Mouse (Mus musculus): ENCODE results near the gene Mbd3l1.

Mbd3l1 gene

DNA sequence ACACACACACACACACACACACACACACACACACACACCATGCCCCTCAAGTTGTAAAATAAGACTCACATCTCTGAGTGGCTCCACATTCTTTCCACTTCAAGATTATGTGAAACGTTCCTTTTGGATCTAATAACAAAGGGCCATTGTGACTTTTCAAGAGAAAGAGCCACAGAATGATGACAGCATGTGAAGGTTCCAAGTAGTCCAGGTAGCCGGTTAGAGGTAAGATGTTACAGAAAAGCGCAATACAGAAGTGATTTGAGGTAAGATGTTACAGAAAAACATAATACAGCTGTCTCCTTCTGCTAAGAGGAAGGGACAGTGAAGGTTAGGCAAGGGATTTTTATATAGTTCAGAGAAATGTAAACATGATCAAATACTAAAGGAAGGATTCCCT, at the start of gene Mbd3l1, which contains the start of gene Zfp558:
Gene Mbd3l1, plus strand, starts transcription at position 192 of the 400 bp plus-strand sequence.
Gene Zfp558, minus strand, starts transcription at position 101 of the 400 bp plus-strand sequence.
- DNase-seq (ENCODE audit: low spot score in 2 of 2): no peak

DNA sequence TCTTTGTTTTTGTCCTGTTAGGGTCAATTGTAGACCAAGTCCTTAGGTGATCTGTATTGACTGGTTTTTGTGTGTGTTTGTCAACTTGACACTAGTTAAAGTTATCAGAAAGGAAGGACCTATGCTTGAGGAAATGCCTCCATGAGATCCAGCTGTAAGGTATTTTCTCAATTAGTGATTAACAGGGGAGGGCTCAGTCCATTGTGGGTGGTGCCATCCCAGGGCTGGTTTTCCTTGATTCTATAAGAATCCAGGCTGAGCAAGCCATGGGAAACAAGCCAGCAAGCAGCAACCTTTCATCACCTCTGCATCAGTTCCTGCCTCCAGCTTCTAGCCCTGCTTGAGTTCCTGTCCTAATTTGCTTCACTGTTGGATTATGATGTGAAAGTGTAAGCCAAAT, 47.8 kb upstream of the Mbd3l1 start, which contains the start of gene Mbd3l2:
Gene Mbd3l2, plus strand, starts transcription at position 301 of the 400 bp plus-strand sequence.
- no peak for DNase-seq (ENCODE audit: low spot score in 2 of 2)

DNA sequence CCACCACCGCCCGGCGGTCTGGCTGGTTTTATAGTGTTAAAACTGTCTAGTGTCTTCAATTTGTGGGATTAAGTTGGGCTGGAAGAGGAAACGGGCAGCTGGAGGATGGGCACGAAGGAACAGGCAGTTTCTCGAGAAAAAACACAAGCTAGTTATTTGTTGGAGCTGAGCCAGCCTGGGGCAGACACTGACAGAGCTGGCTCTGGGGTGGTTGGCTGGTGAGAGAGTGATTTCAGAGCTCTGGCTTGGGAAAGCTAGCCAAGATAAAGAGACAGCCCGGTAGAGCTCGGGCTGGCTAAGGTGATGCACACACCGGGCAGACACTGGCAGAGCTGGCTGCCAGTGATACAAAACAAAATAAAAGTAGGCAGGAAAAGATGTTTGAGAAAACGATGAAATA, 46.5 kb upstream of the Mbd3l1 start:
- DNase-seq (ENCODE audit: low spot score in 2 of 2): peak in 1 of 2 experiments; percentile 32

DNA sequence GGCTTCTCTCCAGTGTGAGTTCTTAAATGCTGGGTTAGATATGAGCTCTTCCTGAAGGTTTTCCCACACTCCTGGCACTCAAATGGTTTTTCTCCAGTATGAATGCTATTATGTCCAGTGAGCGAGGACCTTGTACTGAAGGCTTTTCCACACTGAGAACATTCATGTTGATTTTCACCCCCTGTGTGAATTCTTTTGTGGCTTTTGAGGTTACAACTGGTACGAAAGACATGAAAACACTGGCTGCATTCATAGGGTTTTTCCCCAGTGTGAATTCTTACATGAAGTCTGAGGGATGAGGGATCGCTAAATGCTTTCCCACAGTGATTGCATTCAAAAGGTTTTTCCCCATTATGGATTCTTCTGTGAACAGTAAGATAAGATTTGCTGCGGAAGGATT, 21.6 kb upstream of the Mbd3l1 start:
- no peak for DNase-seq (ENCODE audit: low spot score in 2 of 2)

DNA sequence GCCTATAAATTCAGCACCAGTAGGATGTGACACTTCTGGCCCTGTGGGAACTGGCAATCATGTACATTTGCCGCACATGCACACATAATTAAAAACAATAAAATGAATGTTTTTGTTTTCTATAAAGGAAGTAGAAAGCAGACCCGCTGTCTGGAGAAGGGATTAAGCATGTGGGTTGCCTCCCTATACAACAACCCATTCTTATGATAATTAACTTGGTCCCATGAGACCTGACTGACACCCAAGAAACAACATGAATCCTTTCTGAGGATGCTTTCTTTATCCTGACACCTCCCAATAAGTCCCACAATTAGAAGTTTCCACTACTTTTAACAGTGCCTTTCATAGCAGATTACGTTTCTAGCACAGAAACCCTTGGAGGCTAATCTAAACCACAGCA, 10.8 kb upstream of the Mbd3l1 start:
- DNase-seq (ENCODE audit: low spot score in 2 of 2): no peak

DNA sequence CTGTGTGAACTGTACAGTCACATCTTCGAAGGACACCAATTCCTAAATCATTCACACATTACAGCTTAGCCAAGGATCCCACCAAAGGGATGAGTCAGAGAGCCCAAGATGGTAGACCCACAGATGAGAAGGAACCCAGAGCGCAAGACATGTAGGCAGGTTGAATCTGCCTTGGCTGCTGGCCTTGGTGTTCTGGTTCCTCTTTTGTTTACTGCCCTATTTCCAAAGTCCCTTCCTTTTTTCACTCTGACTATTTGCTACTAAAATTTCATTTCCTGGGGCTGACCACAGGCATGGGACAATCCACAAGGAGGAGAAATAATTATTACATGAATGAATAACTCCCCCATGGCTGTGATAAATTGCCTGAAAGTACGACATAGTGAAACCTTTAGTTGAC, 10.2 kb upstream of the Mbd3l1 start:
- no peak for DNase-seq (ENCODE audit: low spot score in 2 of 2)

DNA sequence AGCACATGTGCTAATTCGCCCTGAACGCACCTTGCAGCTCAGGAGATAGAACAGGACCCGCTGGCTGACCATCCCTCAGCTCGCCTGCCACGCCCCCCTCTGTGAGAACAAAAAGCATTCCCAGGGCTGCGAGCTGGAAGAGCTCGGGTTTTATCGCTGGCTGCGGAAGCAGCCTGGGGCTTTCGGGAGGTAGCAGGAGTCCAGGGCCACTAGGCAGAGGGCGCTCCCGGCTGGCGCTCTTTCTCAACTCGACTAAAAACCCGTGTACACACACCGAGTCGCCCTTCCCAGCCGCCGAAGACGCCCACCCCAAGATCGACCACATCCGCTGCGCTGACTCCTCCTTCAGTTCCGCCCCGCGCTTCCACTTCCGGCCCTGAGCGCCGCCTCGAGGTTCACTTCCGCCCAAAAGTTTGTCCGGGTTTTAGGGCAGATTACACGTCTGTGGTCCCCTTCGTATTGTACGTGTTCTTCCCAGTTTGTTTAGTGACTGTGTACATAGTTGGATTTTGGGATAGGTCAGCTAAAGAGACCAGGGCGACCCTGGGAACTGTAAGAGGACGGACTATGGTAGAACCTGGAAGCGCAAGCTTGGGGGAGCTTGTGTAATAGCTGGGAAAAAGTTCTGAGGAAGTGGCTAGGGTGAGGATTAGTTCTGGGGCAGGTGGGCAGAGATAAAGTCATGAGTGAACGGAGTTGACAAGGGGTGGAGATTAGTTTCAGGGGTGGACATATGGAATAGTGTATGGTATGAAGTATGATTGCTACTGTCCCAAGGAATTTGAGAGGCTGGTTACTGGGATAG, 4.6 kb upstream of the Mbd3l1 start:
- peak; percentile 35 to 65 for DNase-seq (ENCODE audit: low spot score in 2 of 2)

DNA sequence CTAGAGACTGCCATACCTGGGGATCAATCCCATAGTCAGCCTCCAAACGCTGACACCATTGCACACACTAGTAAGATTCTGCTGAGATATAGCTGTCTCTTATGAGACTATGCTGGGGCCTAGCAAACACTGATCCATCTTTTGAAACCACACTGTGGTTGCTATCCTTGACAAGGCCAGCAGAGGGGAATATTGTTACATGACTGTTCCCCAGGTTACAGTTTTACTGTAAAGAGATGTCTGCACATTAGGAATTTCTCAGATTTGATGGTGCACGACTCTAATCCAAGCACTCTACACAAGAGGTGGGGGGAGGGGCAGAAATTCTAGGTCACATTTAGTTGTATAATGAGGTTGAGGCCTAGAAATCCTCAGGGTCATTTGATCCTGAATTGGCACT, 29.9 kb downstream of the Mbd3l1 start:
- peak in 1 of 2 experiments; percentile 8 for DNase-seq (ENCODE audit: low spot score in 2 of 2)

Measured in cerebellum, postnatal 4 days (tissue).